Mouse (Mus musculus) lung, postnatal 0 days (tissue): ENCODE measurements around the gene Mecr. TPM values are rescaled to one million over a fixed set of nuclear protein-coding genes. Genes with fewer than 3 reads are reported as not detected.
A peak's percentile ranks its signal among the peaks of the same experiment; 100 is the strongest.

ENCODE experiments used
- ATAC-seq: fragments of 200-750 bp; cut with Nextera tagmentation; 2 replicates; pipeline ENCODE4 v1.8.0; 2017; ENCODE audit warnings: moderate library complexity
- DNase-seq: peaks from one replicate; pipeline ENCODE4 v3.0.0-alpha.2; 2016; ENCODE audit warnings: low spot score
- H3K27ac ChIP-seq: fragments of 300-500 bp; sonication (generic); 2 replicates; pipeline ENCODE4 v1.5.1; 2014; ENCODE audit warnings: antibody characterized with exemption, mild to moderate bottlenecking, low read length, mixed read lengths
- H3K27me3 ChIP-seq: fragments of 300-500 bp; sonication (generic); replicated peaks from 2 replicates; pipeline ENCODE4 v1.6.1; 2014; ENCODE audit warnings: low read length, mixed read lengths; ENCODE audit not compliant: insufficient read depth
- H3K36me3 ChIP-seq: fragments of 300-500 bp; sonication (generic); 2 replicates; pipeline ENCODE4 v1.6.1; 2014; ENCODE audit warnings: low read length, mixed read lengths; ENCODE audit not compliant: insufficient read depth
- H3K4me1 ChIP-seq: fragments of 300-500 bp; sonication (generic); 2 replicates; pipeline ENCODE4 v1.6.1; 2014; ENCODE audit warnings: antibody characterized with exemption, low read depth, low read length, mixed read lengths; ENCODE audit not compliant: insufficient read depth
- H3K4me2 ChIP-seq: fragments of 300-500 bp; sonication (generic); replicated peaks from 2 replicates; pipeline ENCODE4 v1.6.1; 2014; ENCODE audit warnings: low read depth, mild to moderate bottlenecking, low read length, moderate library complexity, mixed read lengths
- H3K4me3 ChIP-seq: fragments of 300-500 bp; sonication (generic); 2 replicates; pipeline ENCODE4 v1.5.1; 2014; ENCODE audit warnings: low read depth, low read length
- H3K9ac ChIP-seq: fragments of 300-500 bp; sonication (generic); replicated peaks from 2 replicates; pipeline ENCODE4 v1.6.1; 2014; ENCODE audit warnings: low read depth, mild to moderate bottlenecking
- H3K9me3 ChIP-seq: fragments of 300-500 bp; sonication (generic); 2 replicates; pipeline ENCODE4 v1.6.1; 2016; ENCODE audit warnings: low read length, mixed read lengths
- CTCF ChIP-seq: IDR thresholded peaks from 2 replicates; pipeline ENCODE4 v1.5.1; 2016; ENCODE audit warnings: antibody characterized with exemption, mild to moderate bottlenecking
- EP300 ChIP-seq: IDR thresholded peaks from 2 replicates; pipeline ENCODE4 v1.6.1; 2016; ENCODE audit warnings: antibody characterized with exemption, mild to moderate bottlenecking, control low read depth
- WGBS: fragments of 180-500 bp; shearing (Covaris S2); extraction: QIAGEN DNeasy Blood & Tissue Kit; methylation state at CpG from one replicate; pipeline ENCODE4 v1.1.7; 2014; 5-methylcytosine and 5-hydroxymethylcytosine counted together
- polyA plus RNA-seq: library from polyadenylated mRNA; unstranded; fragments of >200 nt; fragmentation: Nextera tagmentation; extraction: Ambion mirVana; gene quantifications from 2 replicates; pipeline ENCODE4 v1.2.1, GENCODE M21; 2015

Gene Mecr
- polyA plus RNA-seq, 1 experiment from 2014 or later = 21.2 TPM

DNA sequence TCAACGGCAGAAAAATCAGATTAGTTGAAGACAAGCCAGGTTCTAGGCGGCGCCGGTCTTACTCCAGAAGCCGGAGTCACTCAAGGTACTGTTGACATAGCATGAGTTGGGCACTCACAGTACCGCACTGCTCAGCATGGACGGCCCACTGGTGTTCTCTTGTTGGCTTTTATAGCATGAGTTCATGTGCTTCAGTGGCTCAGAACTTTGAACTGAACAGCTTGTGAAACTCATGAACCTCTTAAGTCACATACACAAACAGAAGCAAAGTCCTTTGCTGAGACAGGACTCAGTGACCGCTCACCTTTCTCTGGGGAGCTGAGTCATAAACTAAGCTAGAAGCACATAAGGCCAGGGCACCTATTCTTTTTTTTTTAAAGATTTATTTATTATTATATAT lies 54.5 kb downstream of the Mecr start:
- TF ChIP-seq EP300 (peak; percentile 69), CTCF (no peak)
- peaks cover 4% of the 10 kb centered on the region; the same call in 1 of the 2 replicates for H3K4me1 ChIP-seq
- DNase-seq (peak; percentile 90), ATAC-seq (peak; percentile 97)
- H3K4me2 ChIP-seq = no peak overlapping the region
- no peak overlapping the region for H3K4me3 ChIP-seq
- no peak overlapping the region for H3K9ac ChIP-seq
- no peaks in the 10 kb centered on the region for H3K27me3 ChIP-seq
- H3K27ac ChIP-seq = peak overlapping the region; percentile 79; the same call in 1 of the 2 replicates
- peaks cover 50% of the 10 kb centered on the region; the same call in 1 of the 2 replicates for H3K36me3 ChIP-seq
- no peaks in the 10 kb centered on the region for H3K9me3 ChIP-seq
- 72% methylated on average over 8 of the region's 8 CpGs for WGBS

DNA sequence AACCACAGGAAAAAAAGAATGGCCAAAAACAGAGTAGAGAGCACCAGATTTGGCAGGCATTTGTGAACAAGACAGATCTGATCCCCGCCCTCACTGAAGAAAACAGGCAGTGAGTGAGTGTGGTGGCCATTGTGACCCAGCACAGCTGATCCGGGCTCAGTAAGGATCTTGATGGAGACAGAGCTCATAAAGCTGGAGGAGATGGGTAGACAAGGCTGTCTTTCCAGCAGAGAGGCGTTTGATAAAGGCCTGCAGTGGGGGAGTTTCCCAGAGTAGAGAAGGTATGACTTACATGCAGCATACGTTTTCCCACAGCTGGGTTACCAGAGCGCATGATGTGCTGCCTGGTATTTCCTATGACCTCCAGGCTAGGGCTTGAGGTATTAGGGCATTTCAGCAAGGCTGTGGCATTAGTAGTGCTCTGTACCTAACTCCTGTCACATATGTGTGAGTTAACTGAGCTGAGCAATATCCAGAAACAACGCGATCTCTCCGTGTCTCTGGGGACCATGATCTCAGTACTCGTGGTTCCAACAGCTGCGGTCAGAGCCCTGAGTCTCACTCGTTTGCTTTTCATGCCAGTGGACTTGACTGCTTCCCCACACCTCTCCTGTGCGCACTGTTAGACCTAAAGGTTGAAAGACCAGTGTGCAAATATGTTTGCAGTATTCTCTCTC lies 55.4 kb downstream of the Mecr start:
- H3K9me3 ChIP-seq = no peaks in the 10 kb centered on the region
- H3K36me3 ChIP-seq = peaks cover 41% of the 10 kb centered on the region; the same call in 1 of the 2 replicates
- DNase-seq = no peak
- H3K27ac ChIP-seq = peak overlapping the region; percentile 33
- H3K4me3 ChIP-seq = no peak overlapping the region
- ATAC-seq = no peak
- WGBS = 84% methylated on average over 12 of the region's 12 CpGs
- TF ChIP-seq EP300 (no peak), CTCF (no peak)
- no peak overlapping the region for H3K9ac ChIP-seq
- peaks cover 4% of the 10 kb centered on the region; the same call in 1 of the 2 replicates for H3K4me1 ChIP-seq
- H3K4me2 ChIP-seq = no peak overlapping the region
- no peaks in the 10 kb centered on the region for H3K27me3 ChIP-seq

- 65% methylated on average over 6 of the region's 6 CpGs for WGBS
- TF ChIP-seq CTCF (no peak), EP300 (no peak)
- Histone ChIP-seq H3K27me3 (no peaks in the 10 kb centered on the region), H3K4me1 (peaks cover 4% of the 10 kb centered on the region; the same call in 1 of the 2 replicates), H3K9ac (no peak overlapping the region), H3K9me3 (no peaks in the 10 kb centered on the region), H3K4me2 (no peak overlapping the region), H3K27ac (no peak overlapping the region), H3K36me3 (peaks cover 38% of the 10 kb centered on the region; the same call in 1 of the 2 replicates), H3K4me3 (no peak overlapping the region)
- no peak for DNase-seq
- no peak for ATAC-seq
These were observed 55.9 kb downstream of the Mecr start for GRCm38 (mm10) chr4:131899180-131899554.

DNA sequence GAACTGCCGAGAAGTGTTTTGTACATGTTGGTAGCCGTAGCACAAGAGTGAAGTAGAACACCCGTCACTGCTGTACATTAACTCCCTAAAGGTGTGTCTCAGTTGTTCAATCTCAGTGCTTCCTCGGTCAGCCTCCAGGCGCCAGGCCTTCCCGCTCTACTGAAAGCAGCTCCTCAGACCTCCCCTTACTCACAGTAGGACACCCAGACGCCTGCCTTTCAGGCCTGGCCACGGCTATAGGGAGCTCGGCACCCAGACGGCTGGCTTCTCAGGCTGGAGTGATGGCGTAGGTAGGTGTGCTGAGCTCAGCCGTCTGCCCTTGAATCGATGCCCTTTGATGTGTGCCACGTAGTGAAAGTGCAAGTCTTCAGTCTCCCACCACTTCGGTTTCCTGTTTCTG lies 57.8 kb downstream of the Mecr start:
- TF ChIP-seq CTCF (no peak), EP300 (no peak)
- H3K27me3 ChIP-seq = no peaks in the 10 kb centered on the region
- 86% methylated on average over 15 of the region's 15 CpGs for WGBS
- no peak overlapping the region for H3K4me3 ChIP-seq
- H3K27ac ChIP-seq = no peak overlapping the region
- no peaks in the 10 kb centered on the region for H3K9me3 ChIP-seq
- ATAC-seq (no peak), DNase-seq (no peak)
- no peak overlapping the region for H3K4me2 ChIP-seq
- H3K36me3 ChIP-seq = peaks cover 34% of the 10 kb centered on the region; the same call in 1 of the 2 replicates
- peaks cover 4% of the 10 kb centered on the region; the same call in 1 of the 2 replicates for H3K4me1 ChIP-seq
- H3K9ac ChIP-seq = no peak overlapping the region

GRCm38 (mm10) chr4:131904478-131904877 lies 61.2 kb downstream of the Mecr start:
- H3K27me3 ChIP-seq = no peaks in the 10 kb centered on the region
- no peaks in the 10 kb centered on the region for H3K4me1 ChIP-seq
- TF ChIP-seq CTCF (peak; percentile 79), EP300 (no peak)
- H3K4me2 ChIP-seq = no peak overlapping the region
- H3K27ac ChIP-seq = no peak overlapping the region
- WGBS = 57% methylated on average over 8 of the region's 8 CpGs
- H3K4me3 ChIP-seq = no peak overlapping the region
- DNase-seq (peak; percentile 68), ATAC-seq (peak; percentile 47; the same call in 1 of the 2 replicates)
- no peak overlapping the region for H3K9ac ChIP-seq
- no peaks in the 10 kb centered on the region for H3K9me3 ChIP-seq
- H3K36me3 ChIP-seq = peaks cover 26% of the 10 kb centered on the region; the same call in 1 of the 2 replicates

GRCm38 (mm10) chr4:131906423-131906822 lies 63.2 kb downstream of the Mecr start:
- Histone ChIP-seq H3K4me2 (no peak overlapping the region), H3K4me3 (no peak overlapping the region), H3K36me3 (peaks cover 8% of the 10 kb centered on the region; the same call in 1 of the 2 replicates), H3K9ac (no peak overlapping the region), H3K27me3 (no peaks in the 10 kb centered on the region), H3K4me1 (peaks cover 11% of the 10 kb centered on the region; the same call in 1 of the 2 replicates), H3K9me3 (no peaks in the 10 kb centered on the region), H3K27ac (no peak overlapping the region)
- ATAC-seq = peak; percentile 83
- no peak for TF ChIP-seq CTCF
- TF ChIP-seq EP300 = no peak; the same call in 1 of the 2 replicates
- DNase-seq = peak; percentile 87
- 29% methylated on average over 6 of the region's 6 CpGs for WGBS
